ENCODE assay signal across 16 mouse cellular contexts in genomic region chr7:141470637-141470944, GRCm38 (mm10).
"Had no signal": no experiment of that assay in that cellular context is flagged by ENCODE, and none has a peak within 500 bp of the region (broad histone marks: within the 10 kb centered on the region; RNA-seq: fewer than 3 reads in every experiment).

No protein-coding gene starts in this region.

- ATAC-seq: intestine, embryonic 16.5 days; liver, postnatal 0 days; midbrain, embryonic 15.5 days had no signal

- H3K9me3 ChIP-seq: limb, embryonic 12.5 days; liver, embryonic 13.5 days; lung, embryonic 15.5 days; midbrain, embryonic 15.5 days; stomach, embryonic 15.5 days had no signal

- H3K4me2 ChIP-seq: liver, embryonic 13.5 days; lung, embryonic 15.5 days; stomach, embryonic 15.5 days had no signal

- H3K4me3 ChIP-seq: limb, embryonic 12.5 days; liver, embryonic 13.5 days; lung, embryonic 15.5 days; midbrain, embryonic 15.5 days; stomach, embryonic 15.5 days had no signal

- DNase-seq: kidney, adult 2 months; layer of hippocampus, adult 9-11 months; layer of hippocampus, postnatal 36 days; liver; liver, embryonic 13.5 days; liver, postnatal 0 days; lung, postnatal 14 days; retina, postnatal 1 day; right cerebral cortex, postnatal 14 days; thymus, adult 2 months; thymus, postnatal 25 days had no signal

- H3K27me3 ChIP-seq: lung, embryonic 15.5 days; stomach, embryonic 15.5 days had no signal
